ENCODE assay signal across 8 mouse cellular contexts in the genomic region with DNA sequence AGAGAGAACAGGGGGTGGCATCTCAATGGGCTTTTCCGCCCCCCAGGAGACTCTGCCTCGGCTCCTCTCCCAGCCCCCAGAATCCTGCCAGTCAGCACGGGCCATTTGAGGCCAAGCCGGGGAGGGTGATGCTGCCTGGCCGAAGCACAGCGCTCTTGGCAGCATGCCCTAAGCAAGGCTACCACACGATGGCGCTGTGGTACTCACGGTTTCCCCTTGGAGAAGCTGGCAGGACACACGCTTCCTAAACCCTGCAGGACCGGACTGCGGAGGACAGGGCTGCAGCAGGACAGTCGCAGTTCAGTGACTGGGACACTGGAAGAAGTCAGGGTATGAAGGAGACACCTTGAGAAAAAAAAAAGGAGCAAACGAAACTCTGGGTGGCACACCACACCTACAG. TPM values are rescaled to one million over a fixed set of nuclear protein-coding genes. Genes with fewer than 3 reads are reported as not detected.
A peak's percentile ranks its signal among the peaks of the same experiment; 100 is the strongest.
DNase-seq lines count a peak whose midpoint lies in the region; ATAC-seq lines count a peak whose summit lies in the region.

No protein-coding gene starts in this region.

- intact Hi-C loops in left cerebral cortex, postnatal 10 days (cut with DNase I), result no loop called here

- peak overlapping the region; percentile 29 for H3K4me2 ChIP-seq in intestine, embryonic 14.5 days (ENCODE audit: low read length)

- peak; percentile 95 for DNase-seq in adipocyte (ENCODE audit: low spot score)
- DNase-seq in embryo, embryonic 10.5 days (ENCODE audit: low spot score), result peak; percentile 97
- peak; percentile 94 for DNase-seq in gastrocnemius, postnatal 25 days
- DNase-seq in intestine, embryonic 14.5 days (ENCODE audit: low spot score), result peak; percentile 100
- DNase-seq in left cerebral cortex, postnatal 10 days (ENCODE audit: extremely low spot score in 1 of 2, low spot score in 2 of 2), result peak; percentile 96
- peak; percentile 97 for DNase-seq in right cerebral cortex, postnatal 10 days (ENCODE audit: low spot score in 2 of 2)
- peak; percentile 99 for DNase-seq in urinary bladder, postnatal 14 days (ENCODE audit: low spot score)

- H3K9ac ChIP-seq in intestine, embryonic 14.5 days (ENCODE audit: low read length), result no peak overlapping the region

- H3K4me1 ChIP-seq in intestine, embryonic 14.5 days (replicated peaks; ENCODE audit: control insufficient read depth, insufficient read depth, low read length), result no peaks in the 10 kb centered on the region; the same call in 1 of the 2 replicates

- H3K4me3 ChIP-seq in intestine, embryonic 14.5 days (ENCODE audit: low read depth, low read length), result no peak overlapping the region

- no peak for ATAC-seq in intestine, embryonic 14.5 days (replicated peaks; ENCODE audit: low FRiP score, low TSS enrichment, low read depth)
- ATAC-seq in megakaryocyte progenitor cell, adult 5-6 weeks (replicated peaks; ENCODE audit: poor library complexity), result peak; percentile 52

- H3K9me3 ChIP-seq in intestine, embryonic 14.5 days (ENCODE audit: control insufficient read depth, low read length), result no peaks in the 10 kb centered on the region

- H3K27ac ChIP-seq in intestine, embryonic 14.5 days (ENCODE audit: low read depth), result no peak overlapping the region

- H3K27me3 ChIP-seq in intestine, embryonic 14.5 days (replicated peaks; ENCODE audit: control insufficient read depth, insufficient read depth, low read length), result no peaks in the 10 kb centered on the region

- H3K36me3 ChIP-seq in intestine, embryonic 14.5 days (ENCODE audit: control insufficient read depth, insufficient read depth, low read length), result no peaks in the 10 kb centered on the region

- 1% methylated on average over 14 of the region's 14 CpGs for WGBS in intestine, embryonic 14.5 days

RNA-seq across cellular contexts. Expression of a gene that starts 5.0 kb away (rescaled TPM):
- 100 to 1,000 TPM; 210 to 254 TPM for total RNA-seq in gastrocnemius, postnatal 25 days (2021)
- polyA plus RNA-seq in intestine, embryonic 14.5 days (2014; fragmentation: Nextera tagmentation; extraction: Ambion mirVana), result 324 and 325 TPM in 2 replicates
- 100 to 1,000 TPM; 108 to 115 TPM for total RNA-seq in left cerebral cortex, postnatal 10 days (2021)
- total RNA-seq in megakaryocyte progenitor cell, adult 5-6 weeks (2015), result 196 and 255 TPM in 2 replicates
- total RNA-seq in megakaryocyte progenitor cell, adult 5-6 weeks (2017), result 44.4 and 60.6 TPM in 2 replicates

RNA-seq across cellular contexts. Expression of a gene that starts 22.8 kb away (rescaled TPM):
- total RNA-seq in gastrocnemius, postnatal 25 days (2021), result under 1 TPM; 0.54 to 0.86 TPM
- polyA plus RNA-seq in intestine, embryonic 14.5 days (2014; fragmentation: Nextera tagmentation; extraction: Ambion mirVana), result 4.6 and 4.7 TPM in 2 replicates
- 10 to 100 TPM; 13.8 to 14.8 TPM for total RNA-seq in left cerebral cortex, postnatal 10 days (2021)
- total RNA-seq in megakaryocyte progenitor cell, adult 5-6 weeks (2015), result 15.9 and 19.4 TPM in 2 replicates
- total RNA-seq in megakaryocyte progenitor cell, adult 5-6 weeks (2017), result 15.0 and 16.2 TPM in 2 replicates

RNA-seq across cellular contexts. Expression of a gene that starts 36.8 kb away (rescaled TPM):
- 10 to 100 TPM; 52.8 to 52.9 TPM for total RNA-seq in gastrocnemius, postnatal 25 days (2021)
- 224 and 235 TPM in 2 replicates for polyA plus RNA-seq in intestine, embryonic 14.5 days (2014; fragmentation: Nextera tagmentation; extraction: Ambion mirVana)
- 100 to 1,000 TPM; 115 to 116 TPM for total RNA-seq in left cerebral cortex, postnatal 10 days (2021)
- total RNA-seq in megakaryocyte progenitor cell, adult 5-6 weeks (2015), result 184 and 226 TPM in 2 replicates
- 249 and 254 TPM in 2 replicates for total RNA-seq in megakaryocyte progenitor cell, adult 5-6 weeks (2017)

Comparison
In these comparisons a context has a peak if more than half of its experiments do, and no peak if none do; other contexts are left out.
1. RNA of a gene that starts 22.8 kb away (total RNA-seq): 15.0 to 19.4 TPM in megakaryocyte progenitor cell, adult 5-6 weeks and 13.8 to 14.8 TPM in left cerebral cortex, postnatal 10 days; 0.54 to 0.86 TPM in gastrocnemius, postnatal 25 days; every median in the first group is over 4 times any median in the second.
2. Peak in every context shown above with its lines, with median percentiles within 50 percentile points of each other: DNase-seq.